Mouse (Mus musculus): ENCODE results near the gene Zic3. TPM values are rescaled to one million over a fixed set of nuclear protein-coding genes. Genes with fewer than 3 reads are reported as not detected.

Gene Zic3
- not detected for polyA plus RNA-seq (2017; shearing (Covaris generic))

DNA sequence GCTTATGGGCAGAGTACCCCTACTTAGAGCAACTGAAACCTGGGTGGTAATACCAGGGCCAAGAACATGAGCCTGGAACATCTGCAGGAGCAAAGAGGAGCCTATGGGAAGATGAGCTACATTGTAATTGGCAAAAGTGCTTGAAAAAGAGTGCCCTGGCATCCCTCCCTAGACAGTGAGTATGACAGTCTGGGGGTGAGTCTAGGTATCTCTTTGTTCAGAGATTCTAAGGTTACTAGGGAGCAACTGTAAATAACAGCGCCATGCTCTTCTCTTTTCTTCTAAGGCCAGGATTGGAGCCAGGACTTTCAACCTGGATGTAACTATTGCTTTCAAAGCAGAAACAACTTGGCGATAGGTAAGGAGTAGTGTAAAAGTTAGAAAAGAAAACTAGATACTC lies at the start of gene Zic3:
Gene Zic3 (plus strand): TSS at position 301 of the 400 bp plus-strand sequence.

